Mouse (Mus musculus): ENCODE measurements around the gene Mcoln3.

Mcoln3 gene

DNA sequence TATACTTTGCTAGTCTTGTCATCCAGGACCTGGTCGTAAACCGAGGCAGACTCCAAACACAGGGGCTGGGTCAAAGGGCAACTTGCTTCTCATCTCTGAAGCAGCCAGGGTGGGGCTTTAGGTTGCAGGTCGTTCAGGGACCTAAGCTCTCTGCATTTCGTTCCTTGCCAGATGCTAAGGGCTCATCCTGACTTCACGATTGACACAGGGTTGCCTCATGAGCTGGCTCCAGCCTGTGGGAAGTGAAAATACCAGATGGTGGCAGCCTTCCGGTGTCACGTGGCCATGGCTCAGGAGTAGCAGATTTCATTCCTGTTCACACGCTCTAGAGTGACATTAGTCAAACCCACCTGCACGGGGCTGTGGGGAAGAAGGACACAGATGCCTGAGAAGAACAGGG is 17.6 kb downstream of the Mcoln3 start:
- no peak for DNase-seq (ENCODE audit: low spot score)

DNA sequence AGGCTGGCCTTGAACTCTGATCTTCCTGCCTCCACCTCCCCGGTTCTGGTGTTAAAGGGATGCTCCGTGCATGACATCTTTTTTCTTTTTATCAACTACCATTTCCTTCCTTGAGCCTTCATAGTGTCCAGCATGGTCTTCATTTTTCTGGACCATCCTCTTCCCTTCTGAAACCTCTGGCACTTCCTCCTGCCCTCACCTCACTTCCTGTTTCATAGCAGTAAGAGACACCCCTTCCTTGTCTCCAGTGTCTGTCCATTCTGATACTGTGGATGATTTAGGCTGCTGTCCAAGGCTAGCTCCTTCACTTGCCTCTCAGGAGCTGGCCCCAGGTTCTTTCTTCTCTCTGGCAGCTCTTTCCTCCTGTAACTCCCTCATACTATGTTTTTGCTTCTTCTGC is 18.2 kb downstream of the Mcoln3 start:
- DNase-seq (ENCODE audit: low spot score), result no peak

GRCm38 (mm10) chr3:146136422-146136821 is 19.2 kb downstream of the Mcoln3 start:
- DNase-seq (ENCODE audit: low spot score), result peak; percentile 50

GRCm38 (mm10) chr3:146140276-146140675 is 23.0 kb downstream of the Mcoln3 start:
- DNase-seq (ENCODE audit: low spot score), result no peak

DNA sequence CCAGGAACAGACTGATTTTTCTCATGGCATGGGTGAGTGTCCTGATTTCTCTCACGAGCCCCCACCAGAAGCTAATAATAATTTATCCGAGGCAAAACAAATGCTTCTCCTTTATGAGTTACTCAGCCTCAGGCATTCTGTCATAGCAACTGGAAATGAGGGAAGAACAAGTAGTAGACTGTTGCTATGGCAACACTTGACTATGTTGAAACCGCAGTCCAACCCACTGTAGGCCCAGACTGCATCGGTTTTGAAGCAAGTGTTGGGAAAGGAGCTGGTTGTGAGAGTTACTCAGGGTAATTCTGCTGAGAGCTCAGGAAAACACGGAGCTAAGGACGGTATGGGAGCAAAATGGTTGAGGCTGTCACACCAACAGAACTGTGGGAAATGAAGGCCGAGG is 25.3 kb downstream of the Mcoln3 start:
- DNase-seq (ENCODE audit: low spot score), result no peak

DNA sequence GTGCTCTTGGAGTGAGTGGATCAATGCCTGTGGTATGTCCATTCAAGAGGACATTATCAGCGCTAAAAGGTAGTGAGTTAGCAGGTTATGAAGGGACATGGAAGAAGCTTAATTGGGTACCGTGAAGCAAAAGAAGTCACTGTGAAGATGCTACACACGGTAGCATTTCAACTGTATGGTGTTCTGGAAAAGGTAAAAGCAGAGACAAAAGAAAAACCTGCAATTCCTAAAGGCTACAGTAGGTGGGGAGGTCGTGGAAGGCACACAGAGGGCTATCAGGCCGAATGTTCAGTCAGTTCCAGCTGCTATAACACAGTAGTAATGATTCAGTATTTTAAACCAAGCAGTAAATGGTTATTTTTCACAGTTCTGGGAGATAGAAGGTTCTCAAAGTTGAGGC is 28.3 kb downstream of the Mcoln3 start:
- no peak for DNase-seq (ENCODE audit: low spot score)

- peak; percentile 20 for DNase-seq (ENCODE audit: low spot score)
Measured at GRCm38 (mm10) chr3:146146131-146146530, 28.9 kb downstream of the Mcoln3 start.

DNA sequence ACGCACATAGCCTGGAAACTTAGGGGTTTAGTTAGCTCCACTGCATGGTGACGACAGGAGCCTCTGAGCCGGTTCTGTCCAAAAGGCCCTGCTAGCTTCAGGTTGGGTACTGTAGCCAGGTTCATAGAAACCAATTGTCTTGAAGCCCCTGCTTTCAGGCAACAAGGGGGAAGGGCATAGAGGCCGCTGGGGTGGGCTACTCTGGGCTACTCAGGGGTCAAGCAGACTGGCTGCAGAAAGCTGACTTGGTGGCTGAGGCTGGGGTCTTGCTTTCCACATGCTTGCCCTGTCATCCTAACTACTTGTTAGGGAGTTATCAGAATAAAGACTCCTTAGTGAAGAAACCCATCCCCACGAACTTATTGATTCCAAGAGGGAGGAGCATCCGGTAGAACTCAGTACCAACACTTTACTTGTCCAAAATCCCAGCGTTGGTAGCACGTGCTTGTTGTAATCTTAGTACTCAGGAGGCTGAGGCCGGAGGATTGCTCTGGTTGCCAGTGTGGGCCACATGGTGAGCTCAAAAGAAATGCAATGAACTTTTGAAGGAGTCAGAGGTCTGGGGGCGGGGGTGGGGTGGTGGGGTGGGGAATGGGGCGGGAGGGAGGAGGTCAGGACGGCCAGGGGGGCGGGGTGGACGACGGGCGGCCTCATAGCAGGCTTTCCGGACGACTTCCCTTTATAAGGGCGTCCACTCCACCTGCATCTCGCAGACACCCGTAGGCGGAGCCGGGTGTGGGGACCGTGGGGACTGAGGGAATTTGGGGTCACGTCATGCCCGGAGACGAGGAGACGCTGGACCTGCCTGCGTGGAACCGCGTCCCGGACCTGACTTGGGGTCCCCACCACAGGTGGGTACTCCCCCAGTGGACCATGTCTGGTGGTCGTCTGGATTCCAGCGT is 32.2 kb downstream of the Mcoln3 start, which contains the start of gene Mcoln2:
Gene Mcoln2 (plus strand): TSS at position 678 of the 902 bp plus-strand sequence.
- DNase-seq (ENCODE audit: low spot score), result peak; percentile 10

DNA sequence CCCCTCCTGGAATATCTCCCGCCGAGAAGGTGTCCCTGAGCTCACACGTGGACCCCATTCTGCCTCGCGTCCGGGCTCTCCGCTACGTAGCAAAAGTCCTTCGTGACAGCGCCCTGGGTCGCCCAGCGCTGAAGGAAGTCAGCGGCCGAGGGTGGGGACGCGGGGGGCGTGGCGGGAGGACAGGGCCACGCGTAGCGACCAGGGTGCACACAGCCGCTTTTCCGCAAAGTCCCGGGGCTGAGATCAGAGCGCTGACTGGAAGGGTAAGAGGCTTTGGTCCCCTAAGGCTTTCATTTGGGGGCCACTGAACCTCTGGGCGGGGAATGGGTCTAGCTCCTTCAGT is 32.8 kb downstream of the Mcoln3 start:
- peak; percentile 30 for DNase-seq (ENCODE audit: low spot score)

DNA sequence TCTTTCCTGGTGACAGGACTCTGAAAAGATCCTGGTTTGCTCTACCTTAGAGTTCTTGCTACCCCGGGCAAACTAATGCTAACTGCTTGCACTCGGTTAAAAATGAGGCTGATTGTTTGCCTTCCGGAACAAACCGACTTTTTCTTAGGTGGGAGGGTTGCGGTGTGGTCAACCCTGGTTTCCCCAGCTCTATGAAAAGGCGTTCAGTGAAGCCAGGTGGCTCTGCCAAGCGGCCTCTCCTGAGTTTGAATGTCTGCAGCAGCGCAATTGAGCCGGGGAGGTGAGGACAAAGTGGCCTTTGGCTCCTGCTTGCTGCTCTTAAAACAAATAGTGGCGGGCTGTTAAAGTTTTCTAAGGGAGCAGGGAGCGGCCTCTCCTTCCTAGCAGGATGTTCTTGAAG is 33.3 kb downstream of the Mcoln3 start:
- peak; percentile 28 for DNase-seq (ENCODE audit: low spot score)

DNA sequence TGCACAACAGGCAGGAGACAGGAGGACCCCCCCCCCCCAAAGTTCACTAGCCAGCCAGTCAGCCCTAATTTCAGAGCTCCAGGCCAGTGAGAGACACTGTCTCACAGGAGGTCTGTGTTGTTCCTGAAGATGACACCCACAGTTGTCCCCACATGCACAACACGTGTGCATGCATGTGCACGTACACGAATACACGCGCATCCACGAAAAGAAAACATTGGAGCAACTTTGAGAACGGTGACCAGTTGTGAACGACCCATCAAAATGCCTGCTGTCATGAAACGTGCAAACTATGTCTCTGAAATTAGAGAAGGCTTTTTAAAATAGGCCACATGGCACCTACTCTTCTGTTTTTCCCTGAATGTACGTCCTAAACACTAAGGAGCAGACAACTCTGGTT is 34.1 kb downstream of the Mcoln3 start:
- no peak for DNase-seq (ENCODE audit: low spot score)

- DNase-seq (ENCODE audit: low spot score), result no peak
Measured at GRCm38 (mm10) chr3:146151755-146152154, 34.5 kb downstream of the Mcoln3 start.

DNA sequence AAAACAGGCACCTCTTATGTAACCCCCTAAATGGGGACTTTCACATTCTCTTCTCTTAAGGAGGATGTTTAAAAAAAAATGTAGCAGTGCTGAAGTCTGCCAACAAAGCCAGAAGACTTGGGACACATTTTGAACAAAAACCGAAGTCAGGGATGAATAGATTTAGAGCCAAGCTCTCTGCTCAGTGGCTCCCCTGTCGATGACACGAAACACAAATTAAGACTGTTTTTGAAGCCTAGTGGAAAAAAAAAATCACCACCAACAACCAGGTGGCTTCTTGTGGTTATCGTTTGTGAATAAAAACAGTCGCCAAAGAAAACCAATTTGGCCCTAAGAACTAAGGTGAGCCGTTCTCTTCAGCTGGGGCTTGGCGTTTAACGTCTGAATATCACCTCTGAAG is 35.1 kb downstream of the Mcoln3 start:
- DNase-seq (ENCODE audit: low spot score), result no peak

DNA sequence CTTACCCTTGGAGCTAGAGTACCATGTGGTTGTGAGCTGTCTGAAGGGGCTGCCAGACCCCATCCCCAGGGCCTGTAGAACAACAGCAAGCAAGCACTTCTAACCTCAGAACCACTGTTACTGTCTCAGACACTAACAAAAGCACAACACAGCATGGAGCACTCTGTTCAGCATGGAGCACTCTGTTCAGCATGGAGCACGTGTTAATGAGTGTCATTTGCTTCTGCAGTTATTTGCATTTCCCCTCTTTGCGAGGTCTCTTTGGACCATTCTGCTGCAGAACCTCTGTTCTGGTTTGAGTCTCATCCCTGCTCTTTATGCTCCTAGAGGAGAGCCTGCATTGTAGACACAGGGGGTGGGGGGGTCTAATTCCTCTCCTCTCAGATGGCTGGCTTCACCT is 35.7 kb downstream of the Mcoln3 start:
- DNase-seq (ENCODE audit: low spot score), result no peak

DNA sequence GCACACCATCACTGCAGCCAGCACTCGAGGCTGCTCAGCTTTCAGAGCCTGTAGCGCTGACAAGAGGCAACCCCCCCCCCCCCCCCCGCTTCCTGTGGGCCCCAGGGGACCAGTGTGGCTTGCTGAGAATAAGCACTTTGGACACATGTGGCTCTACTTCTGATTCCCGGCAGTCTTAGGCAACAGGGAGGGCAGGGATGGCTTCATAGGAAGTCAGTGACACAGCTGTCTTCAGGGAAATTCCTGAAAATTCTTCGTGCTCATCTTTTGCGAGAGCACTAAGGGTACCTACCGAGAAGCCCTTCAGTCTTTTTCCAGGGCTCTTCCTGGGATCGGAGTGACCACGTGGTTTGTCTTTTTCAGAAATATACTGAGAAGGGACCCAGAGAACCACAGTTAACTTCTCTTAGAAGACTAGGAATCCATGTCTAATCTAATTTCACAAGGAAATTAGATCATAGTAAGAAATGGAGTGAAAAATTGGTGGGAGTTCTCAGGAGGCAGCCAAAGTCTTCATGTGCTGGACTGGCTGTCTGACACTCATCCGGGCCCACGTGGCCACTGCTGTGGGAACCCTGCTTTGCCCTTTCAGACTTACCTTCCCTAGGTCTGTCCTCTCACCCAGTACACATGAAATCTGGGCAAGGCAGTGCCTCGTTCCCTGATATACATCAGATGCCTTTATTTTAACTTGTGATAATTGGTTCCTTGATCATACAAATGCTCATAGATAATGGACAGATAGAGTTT is 36.8 kb downstream of the Mcoln3 start:
- DNase-seq (ENCODE audit: low spot score), result peak; percentile 41

DNA sequence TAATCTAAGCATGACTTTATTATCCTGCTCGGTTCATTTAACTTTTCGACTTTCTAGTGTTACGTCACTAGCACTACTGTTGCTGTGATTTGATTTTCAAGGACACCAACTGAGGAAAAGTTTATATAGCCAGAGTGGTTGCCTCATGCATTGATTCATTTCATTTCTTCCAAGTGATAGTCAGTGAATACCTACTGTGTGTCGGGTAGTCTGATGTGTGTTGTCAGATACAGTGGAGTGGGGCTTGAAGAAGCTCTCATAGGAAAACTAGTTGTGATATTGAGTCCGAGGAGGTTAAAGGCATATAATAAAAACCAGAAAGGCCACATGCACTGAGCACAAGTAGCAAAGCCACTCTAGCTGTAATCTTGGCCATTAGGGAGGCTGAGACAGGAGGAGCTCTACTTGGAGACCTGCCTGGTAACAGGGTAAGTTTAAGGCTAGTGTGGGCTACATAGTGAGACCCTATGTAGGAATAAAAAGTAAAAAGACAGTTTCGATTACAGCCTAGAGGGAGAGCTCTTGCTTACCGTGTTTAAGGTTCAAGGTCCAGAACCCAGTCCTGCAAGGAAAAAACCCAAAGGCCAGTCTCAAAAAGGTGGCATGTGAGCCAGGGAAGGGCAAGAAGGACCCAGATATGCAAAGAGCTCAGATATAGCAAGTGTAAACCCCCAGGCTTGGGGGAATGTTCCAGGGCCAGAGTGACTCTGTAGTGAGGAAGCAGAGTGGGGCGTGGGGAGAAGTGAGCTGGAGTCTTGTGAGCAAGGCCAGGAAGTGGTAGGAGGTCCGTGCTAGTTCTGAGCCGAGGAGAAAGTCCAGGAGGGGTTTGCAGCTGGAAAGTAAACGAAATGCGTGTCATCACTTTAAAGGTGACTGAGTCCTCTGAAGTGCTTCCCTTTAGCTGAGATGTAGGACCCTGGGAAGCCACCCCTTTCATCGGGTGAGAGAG is 38.7 kb downstream of the Mcoln3 start:
- DNase-seq (ENCODE audit: low spot score), result no peak

DNA sequence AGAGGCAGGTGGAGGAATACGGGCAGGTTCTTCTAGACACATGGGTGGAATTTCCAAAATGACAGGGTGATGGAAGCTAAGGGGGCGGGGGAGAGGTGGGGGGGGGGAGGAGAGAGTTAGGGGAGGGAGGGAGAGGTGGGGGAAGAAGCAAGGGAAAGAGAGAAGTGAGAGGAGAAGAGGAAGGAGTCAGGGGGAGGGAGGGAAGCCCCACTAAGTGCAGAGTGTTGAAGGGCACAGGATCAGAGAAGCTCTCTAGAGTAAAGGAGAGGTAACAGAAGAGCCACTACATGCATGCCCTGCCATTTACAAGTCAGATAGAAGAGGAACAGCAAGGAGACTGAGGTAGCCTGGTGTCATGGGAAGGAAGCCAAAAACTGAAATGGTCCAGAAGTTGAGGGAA is 39.6 kb downstream of the Mcoln3 start:
- no peak for DNase-seq (ENCODE audit: low spot score)

GRCm38 (mm10) chr3:146158039-146158438 is 40.8 kb downstream of the Mcoln3 start:
- DNase-seq (ENCODE audit: low spot score), result no peak

- no peak for DNase-seq (ENCODE audit: low spot score)
Measured at GRCm38 (mm10) chr3:146159360-146159759, 42.1 kb downstream of the Mcoln3 start.

DNA sequence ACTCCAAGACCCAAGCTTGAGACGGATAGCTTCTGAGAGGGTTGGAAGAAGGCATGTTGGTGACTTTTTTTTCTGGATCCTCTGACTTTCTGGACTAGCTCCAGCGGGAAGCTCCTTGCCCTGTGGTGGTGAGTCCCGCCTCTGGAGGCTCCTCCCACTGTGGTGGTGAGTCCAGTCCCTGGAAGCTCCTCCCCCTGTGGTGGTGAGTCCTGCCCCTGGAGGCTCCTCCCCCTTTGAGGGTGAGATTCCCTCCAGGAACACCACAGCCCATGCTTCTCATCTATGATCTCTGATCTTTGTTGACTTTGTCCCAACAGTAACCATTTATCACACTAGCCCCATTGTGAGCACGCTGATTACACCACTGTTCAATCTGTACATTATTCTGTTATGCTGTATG is 44.9 kb downstream of the Mcoln3 start:
- no peak for DNase-seq (ENCODE audit: low spot score)

DNA sequence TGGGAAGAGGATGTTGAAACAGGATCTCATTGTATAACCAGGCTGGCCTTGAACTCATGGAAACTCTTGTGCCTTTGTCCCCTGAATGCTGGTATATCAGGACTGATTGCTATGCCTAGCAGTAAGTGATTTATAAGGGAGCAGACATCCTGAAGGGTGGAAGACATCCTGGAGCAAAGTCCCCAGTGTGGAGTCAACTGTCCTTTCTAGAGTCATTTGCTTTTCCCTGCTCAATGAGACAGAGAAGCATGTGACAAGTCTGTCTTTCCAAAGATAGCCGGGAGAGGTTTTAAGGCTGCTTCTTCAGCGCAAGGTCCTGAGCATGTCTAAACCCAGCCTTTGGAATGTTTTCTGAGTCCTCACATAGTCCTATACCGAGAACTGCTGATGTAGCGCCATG is 52.1 kb downstream of the Mcoln3 start:
- DNase-seq (ENCODE audit: low spot score), result no peak

GRCm38 (mm10) chr3:146173030-146173429 is 55.8 kb downstream of the Mcoln3 start:
- no peak for DNase-seq (ENCODE audit: low spot score)

All from embryo, embryonic 10 days (tissue).